Mouse (Mus musculus) myocyte (in vitro differentiated cells): ENCODE measurements around the gene Foxa3. TPM values are rescaled to one million over a fixed set of nuclear protein-coding genes. Genes with fewer than 3 reads are reported as not detected.

Experiments
- H3K27me3 ChIP-seq: one replicate; pipeline ENCODE4 v1.6.1; 2011; ENCODE audit not compliant: control insufficient read depth, insufficient read depth, insufficient read length
- H3K36me3 ChIP-seq: one replicate; pipeline ENCODE4 v1.6.1; 2011; ENCODE audit not compliant: control insufficient read depth, insufficient read depth
- H3K4me2 ChIP-seq: one replicate; pipeline ENCODE4 v1.6.1; 2011; ENCODE audit warnings: low read depth, control low read depth
- H3K4me3 ChIP-seq: one replicate; pipeline ENCODE4 v1.5.1; 2011; ENCODE audit warnings: mild to moderate bottlenecking, control low read depth, moderate library complexity
- H3K79me2 ChIP-seq: one replicate; pipeline ENCODE4 v1.6.1; 2011; ENCODE audit not compliant: control insufficient read depth, insufficient read depth
- H3ac ChIP-seq: one replicate; pipeline ENCODE4 v1.6.1; 2011; ENCODE audit not compliant: control insufficient read depth, insufficient read length
- CEBPB ChIP-seq: IDR thresholded peaks from 2 replicates; pipeline ENCODE4 v1.6.1; 2011; ENCODE audit warnings: mild to moderate bottlenecking, moderate library complexity; ENCODE audit not compliant: poor library complexity, insufficient read depth, severe bottlenecking
- E2F4 ChIP-seq: IDR thresholded peaks from one replicate; pipeline ENCODE4 v1.6.1; 2011; ENCODE audit warnings: mild to moderate bottlenecking, control low read depth, moderate library complexity; ENCODE audit not compliant: insufficient read depth
- MAX ChIP-seq: IDR thresholded peaks from one replicate; pipeline ENCODE4 v1.6.1; 2011; ENCODE audit warnings: low read depth, mild to moderate bottlenecking, control low read depth
- MYOD1 ChIP-seq, 3 experiments: IDR thresholded peaks; one replicate each; pipeline ENCODE4 v1.6.1; 2011; ENCODE audit warnings: control low read depth in 2 of 3, low read depth in 2 of 3, mild to moderate bottlenecking in 2 of 3, moderate library complexity in 1 of 3; ENCODE audit not compliant: insufficient read length in 2 of 3, control insufficient read depth in 1 of 3
- MYOG ChIP-seq, 3 experiments: IDR thresholded peaks; one replicate each; pipeline ENCODE4 v1.6.1; 2011; ENCODE audit warnings: control low read depth in 2 of 3, low read depth in 2 of 3, mild to moderate bottlenecking in 2 of 3; ENCODE audit not compliant: insufficient read length in 2 of 3, control insufficient read depth in 1 of 3, insufficient read depth in 1 of 3
- POLR2A ChIP-seq: IDR thresholded peaks from one replicate; pipeline ENCODE4 v1.6.1; 2011; ENCODE audit warnings: low read depth, mild to moderate bottlenecking, control low read depth, moderate library complexity; ENCODE audit not compliant: insufficient read length
- POLR2AphosphoS2 ChIP-seq: IDR thresholded peaks from one replicate; pipeline ENCODE4 v1.6.1; 2011; ENCODE audit warnings: low read depth, control low read depth; ENCODE audit not compliant: insufficient read length
- REST ChIP-seq: IDR thresholded peaks from one replicate; pipeline ENCODE4 v1.6.1; 2011; ENCODE audit warnings: mild to moderate bottlenecking, control low read depth, moderate library complexity; ENCODE audit not compliant: insufficient read depth, insufficient read length
- SRF ChIP-seq: IDR thresholded peaks from one replicate; pipeline ENCODE4 v1.6.1; 2011; ENCODE audit warnings: low read depth; ENCODE audit not compliant: control insufficient read depth, insufficient read length
- TCF12 ChIP-seq: IDR thresholded peaks from one replicate; pipeline ENCODE4 v1.6.1; 2011; ENCODE audit warnings: mild to moderate bottlenecking, control low read depth; ENCODE audit not compliant: poor library complexity, insufficient read depth, severe bottlenecking
- TCF3 ChIP-seq: IDR thresholded peaks from one replicate; pipeline ENCODE4 v1.6.1; 2011; ENCODE audit warnings: low read depth, control low read depth; ENCODE audit not compliant: insufficient read length
- USF1 ChIP-seq: IDR thresholded peaks from one replicate; pipeline ENCODE4 v1.6.1; 2011; ENCODE audit warnings: low read depth, mild to moderate bottlenecking, control low read depth, moderate library complexity
- polyA plus RNA-seq: library from polyadenylated mRNA; unstranded; fragments of >200 nt; fragmentation: generic; extraction: Trizol; gene quantifications from one replicate; pipeline ENCODE4 v1.2.1, GENCODE M21; 2012; ENCODE audit warnings: missing spikeins

The Foxa3 gene
- polyA plus RNA-seq, 1 experiment, result 0.12 TPM

- Histone ChIP-seq H3ac (no peak overlapping the region), H3K36me3 (no peaks in the 10 kb centered on the region), H3K27me3 (peaks cover 11% of the 10 kb centered on the region), H3K4me3 (peak overlapping the region; percentile 41), H3K79me2 (no peaks in the 10 kb centered on the region), H3K4me2 (peak overlapping the region; percentile 74)
- TF ChIP-seq E2F4, result no peak
- TF ChIP-seq CEBPB, result no peak
- no peak for TF ChIP-seq USF1
- no peak for TF ChIP-seq REST
- no peak for TF ChIP-seq MAX
- TF ChIP-seq MYOG (IDR thresholded peaks at IDR 0.05; ENCODE audit: control insufficient read depth in 1 of 3, insufficient read depth in 1 of 3, insufficient read length in 2 of 3, low read depth in 2 of 3), result no peak
- TF ChIP-seq TCF12, result no peak
- TF ChIP-seq SRF, result no peak
- no peak for TF ChIP-seq POLR2A
- no peak for TF ChIP-seq TCF3
- no peak for TF ChIP-seq MYOD1 (IDR thresholded peaks at IDR 0.05; ENCODE audit: control insufficient read depth in 1 of 3, insufficient read length in 2 of 3, low read depth in 2 of 3)
- TF ChIP-seq POLR2AphosphoS2, result no peak
Measured at GRCm38 (mm10) chr7:18989995-18990394, 33.3 kb downstream of the Foxa3 start.

DNA sequence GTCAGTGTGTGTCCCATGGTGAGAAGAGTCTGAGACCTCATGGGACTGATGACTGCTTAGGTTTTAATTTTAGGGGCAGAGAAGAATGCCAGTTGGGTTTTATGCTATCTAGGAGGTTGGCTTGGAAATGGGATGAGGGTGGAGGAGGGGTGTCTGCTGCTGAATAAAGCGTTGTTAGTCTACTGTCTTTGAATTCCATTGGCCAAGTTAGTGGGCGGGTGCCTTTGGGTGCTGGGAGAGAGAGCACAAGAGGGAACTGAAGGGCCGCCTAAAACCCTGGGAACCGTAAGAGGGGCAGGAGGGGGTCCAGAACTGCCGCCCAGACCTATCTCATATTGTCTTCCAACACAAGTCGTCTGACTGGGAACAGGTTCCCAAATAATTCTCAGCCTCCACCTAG lies 34.6 kb downstream of the Foxa3 start:
- Histone ChIP-seq H3K36me3 (no peaks in the 10 kb centered on the region), H3K4me3 (no peak overlapping the region), H3ac (no peak overlapping the region), H3K79me2 (no peaks in the 10 kb centered on the region), H3K4me2 (no peak overlapping the region), H3K27me3 (peaks cover 20% of the 10 kb centered on the region)
- TF ChIP-seq CEBPB, result no peak
- TF ChIP-seq MYOG (IDR thresholded peaks at IDR 0.05; ENCODE audit: control insufficient read depth in 1 of 3, insufficient read depth in 1 of 3, insufficient read length in 2 of 3, low read depth in 2 of 3), result no peak
- no peak for TF ChIP-seq TCF12
- no peak for TF ChIP-seq REST
- TF ChIP-seq POLR2AphosphoS2, result no peak
- no peak for TF ChIP-seq E2F4
- TF ChIP-seq USF1, result no peak
- TF ChIP-seq SRF, result no peak
- no peak for TF ChIP-seq POLR2A

GRCm38 (mm10) chr7:18987747-18988146 lies 35.6 kb downstream of the Foxa3 start:
- TF ChIP-seq MAX, result no peak
- no peak for TF ChIP-seq CEBPB
- TF ChIP-seq TCF3, result no peak
- TF ChIP-seq POLR2A, result no peak
- no peak for TF ChIP-seq MYOD1 (IDR thresholded peaks at IDR 0.05; ENCODE audit: control insufficient read depth in 1 of 3, insufficient read length in 2 of 3, low read depth in 2 of 3)
- no peak for TF ChIP-seq SRF
- TF ChIP-seq POLR2AphosphoS2, result no peak
- TF ChIP-seq MYOG (IDR thresholded peaks at IDR 0.05; ENCODE audit: control insufficient read depth in 1 of 3, insufficient read depth in 1 of 3, insufficient read length in 2 of 3, low read depth in 2 of 3), result no peak
- no peak for TF ChIP-seq E2F4
- no peak for TF ChIP-seq REST
- no peak for TF ChIP-seq TCF12
- TF ChIP-seq USF1, result no peak
- Histone ChIP-seq H3K4me2 (no peak overlapping the region), H3K36me3 (no peaks in the 10 kb centered on the region), H3K27me3 (peaks cover 26% of the 10 kb centered on the region), H3ac (no peak overlapping the region), H3K4me3 (no peak overlapping the region), H3K79me2 (no peaks in the 10 kb centered on the region)

- H3K4me2 ChIP-seq, result no peak within 1 kb of the TSS
- no peaks in the 10 kb centered on the region for H3K36me3 ChIP-seq
- no peak within 1 kb of the TSS for H3K4me3 ChIP-seq
- no peaks in the 10 kb centered on the region for H3K79me2 ChIP-seq
- no peak within 1 kb of the TSS for H3ac ChIP-seq
- H3K27me3 ChIP-seq, result peaks cover 26% of the 10 kb centered on the region
- TF ChIP-seq E2F4 (no peak), SRF (no peak), MYOD1 (IDR thresholded peaks at IDR 0.05; ENCODE audit: control insufficient read depth in 1 of 3, insufficient read length in 2 of 3, low read depth in 2 of 3) (no peak), TCF12 (no peak), MAX (no peak), POLR2A (no peak), POLR2AphosphoS2 (no peak), CEBPB (no peak), TCF3 (no peak), MYOG (IDR thresholded peaks at IDR 0.05; ENCODE audit: control insufficient read depth in 1 of 3, insufficient read depth in 1 of 3, insufficient read length in 2 of 3, low read depth in 2 of 3) (no peak)
Measured at GRCm38 (mm10) chr7:18987100-18987499, 36.2 kb downstream of the Foxa3 start, which contains the start of gene Nanos2. TSS of gene Nanos2 (plus strand) at chr7:18987400.

- no peak overlapping the region for H3K4me2 ChIP-seq
- TF ChIP-seq MYOD1 (IDR thresholded peaks at IDR 0.05; ENCODE audit: control insufficient read depth in 1 of 3, insufficient read length in 2 of 3, low read depth in 2 of 3) (no peak), SRF (no peak), E2F4 (no peak)
- H3K27me3 ChIP-seq, result peaks cover 26% of the 10 kb centered on the region
- no peaks in the 10 kb centered on the region for H3K36me3 ChIP-seq
- no peak overlapping the region for H3K4me3 ChIP-seq
- H3ac ChIP-seq, result no peak overlapping the region
- no peaks in the 10 kb centered on the region for H3K79me2 ChIP-seq
Measured at GRCm38 (mm10) chr7:18986503-18986902, 36.8 kb downstream of the Foxa3 start.
